Mouse (Mus musculus): ENCODE data around the gene Hps5.
"Not testable (repeated sequence)": the region's sequence is repeated elsewhere in the genome, so short reads cannot be mapped to it uniquely, and the experiment has no call there.

GRCm38 (mm10) chr7:46820876-46821632 lies 25.2 kb upstream of the Hps5 start:
- TF ChIP-seq TAL1, GATA1 (IDR thresholded peaks at IDR 0.05; ENCODE audit: low read length): not testable (repeated sequence)
